Mouse (Mus musculus) hindbrain, embryonic 12.5 days (tissue): ENCODE results near the gene Gm10945. TPM values are rescaled to one million over a fixed set of nuclear protein-coding genes. Genes with fewer than 3 reads are reported as not detected.

Experiments
- polyA plus RNA-seq: library from polyadenylated mRNA; unstranded; fragments of >200 nt; fragmentation: Nextera tagmentation; extraction: Ambion mirVana; gene quantifications from 2 replicates; pipeline ENCODE4 v1.2.1, GENCODE M21; 2016

The Gm10945 gene
- polyA plus RNA-seq, 1 experiment from 2014 or later, result not detected

Other genes with a start within 250 kb of the Gm10945 start
- 0.56 and 1.1 TPM in 2 replicates for gene Oprm1, start 3.3 kb downstream of the Gm10945 start, polyA plus RNA-seq